Mouse (Mus musculus): ENCODE data around the gene Gramd4.

DNA sequence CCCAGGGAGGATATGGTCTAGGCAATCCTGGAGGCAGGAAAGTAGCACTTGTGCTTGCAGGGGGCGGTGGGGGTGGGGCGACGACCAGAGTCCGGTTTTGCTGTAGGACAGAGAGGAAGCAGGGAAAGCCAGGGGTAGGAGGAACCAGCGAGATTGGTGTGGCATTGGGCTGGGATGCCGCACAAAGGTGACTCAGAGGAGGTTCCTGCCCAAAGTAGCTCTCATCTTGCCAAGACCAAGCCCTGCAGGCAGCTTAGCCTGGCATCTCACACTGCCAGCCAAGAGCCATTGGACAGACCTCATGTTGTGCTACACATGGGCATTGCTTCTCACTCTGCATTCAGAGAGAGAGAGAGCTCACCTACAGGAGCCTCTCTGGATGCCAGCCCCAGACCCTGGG is at the start of gene Gramd4:
- TF ChIP-seq GATA1 (IDR thresholded peaks at IDR 0.05; ENCODE audit: low read length) (no peak), TAL1 (IDR thresholded peaks at IDR 0.05; ENCODE audit: low read length) (no peak)
